Comparison of ENCODE assay signal across 21 mouse cellular contexts in the genomic region with DNA sequence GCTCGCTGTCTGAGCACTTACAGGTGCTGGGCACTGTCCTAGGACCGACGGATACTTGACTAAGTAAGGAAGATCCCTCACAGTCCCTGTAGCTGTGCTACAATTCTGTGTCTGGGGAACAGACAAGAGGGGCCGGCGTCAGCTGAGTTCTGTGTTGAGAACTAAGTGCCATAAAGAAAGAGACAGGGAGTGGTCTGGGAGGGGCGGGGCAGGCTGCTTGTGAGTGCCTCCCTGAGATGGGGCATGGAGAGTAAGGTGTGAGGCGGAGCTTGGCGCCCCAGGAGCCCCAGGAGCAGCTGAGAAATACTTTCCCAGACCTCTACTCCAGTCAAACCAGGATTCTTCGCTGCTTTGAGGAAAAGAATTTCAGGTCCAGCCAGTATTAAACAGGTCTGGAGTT.
DNase-seq lines count a peak whose midpoint lies in the region; ATAC-seq and TF ChIP-seq lines count a peak whose summit lies in the region.
"Had no signal": no experiment of that assay in that cellular context is flagged by ENCODE, and none has a peak within 500 bp of the region (broad histone marks: within the 10 kb centered on the region; RNA-seq: fewer than 3 reads in every experiment).

No protein-coding gene starts in this region.

- H3K36me3 ChIP-seq in embryonic facial prominence, embryonic 11.5 days (replicated peaks; ENCODE audit: control insufficient read depth, insufficient read depth, low read depth, low read length) = no peaks in the 10 kb centered on the region
- H3K36me3 ChIP-seq in embryonic facial prominence, embryonic 10.5 days (replicated peaks) = no peaks in the 10 kb centered on the region
- H3K36me3 ChIP-seq in lung, embryonic 16.5 days (ENCODE audit: control insufficient read depth, insufficient read depth, low read length) = no peaks in the 10 kb centered on the region
- no peaks in the 10 kb centered on the region for H3K36me3 ChIP-seq in liver, embryonic 11.5 days (ENCODE audit: control insufficient read depth, insufficient read depth, low read length)
- H3K36me3 ChIP-seq: heart, embryonic 12.5 days; hindbrain, embryonic 10.5 days; lung, embryonic 15.5 days; midbrain, embryonic 10.5 days had no signal

- H3K9me3 ChIP-seq in embryonic facial prominence, embryonic 11.5 days (replicated peaks; ENCODE audit: control insufficient read depth, low read length) = no peaks in the 10 kb centered on the region
- no peaks in the 10 kb centered on the region for H3K9me3 ChIP-seq in embryonic facial prominence, embryonic 10.5 days
- no peaks in the 10 kb centered on the region for H3K9me3 ChIP-seq in lung, embryonic 16.5 days (ENCODE audit: control insufficient read depth, low read length)
- H3K9me3 ChIP-seq in liver, embryonic 11.5 days (ENCODE audit: control insufficient read depth, low read length) = peaks cover 4% of the 10 kb centered on the region; the same call in 1 of the 2 replicates
- H3K9me3 ChIP-seq: hindbrain, embryonic 10.5 days; lung, embryonic 15.5 days; midbrain, embryonic 10.5 days had no signal

- no peaks in the 10 kb centered on the region for H3K27me3 ChIP-seq in embryonic facial prominence, embryonic 11.5 days (ENCODE audit: control insufficient read depth, insufficient read depth, low read length)
- H3K27me3 ChIP-seq in embryonic facial prominence, embryonic 10.5 days (replicated peaks; ENCODE audit: low read depth, poor library complexity, severe bottlenecking) = no peaks in the 10 kb centered on the region
- H3K27me3 ChIP-seq in lung, embryonic 16.5 days (ENCODE audit: control insufficient read depth, insufficient read depth, low read depth, low read length) = no peaks in the 10 kb centered on the region
- H3K27me3 ChIP-seq in liver, embryonic 11.5 days (replicated peaks; ENCODE audit: control insufficient read depth, insufficient read depth, low read length) = no peaks in the 10 kb centered on the region
- H3K27me3 ChIP-seq: heart, embryonic 12.5 days; lung, embryonic 15.5 days had no signal

- H3K9ac ChIP-seq in embryonic facial prominence, embryonic 11.5 days (replicated peaks; ENCODE audit: low read length) = no peak overlapping the region
- no peak overlapping the region for H3K9ac ChIP-seq in lung, embryonic 16.5 days (ENCODE audit: low read length)
- H3K9ac ChIP-seq in liver, embryonic 11.5 days (ENCODE audit: low read depth, low read length) = no peak overlapping the region
- H3K9ac ChIP-seq: forebrain, postnatal 0 days; heart, embryonic 12.5 days; lung, embryonic 15.5 days had no signal

- TF ChIP-seq CTCF in lung, adult 2 months (IDR thresholded peaks at IDR 0.05; ENCODE audit: insufficient read depth, low read length) = no peak

- no peak overlapping the region for H3K4me2 ChIP-seq in embryonic facial prominence, embryonic 11.5 days (ENCODE audit: low read depth, low read length)
- no peak overlapping the region for H3K4me2 ChIP-seq in lung, embryonic 16.5 days (ENCODE audit: low read depth, low read length)
- 0 out of 2 replicates have a peak overlapping the region, but pooled peaks have one; percentile 24 for H3K4me2 ChIP-seq in liver, embryonic 11.5 days
- H3K4me2 ChIP-seq: heart, embryonic 12.5 days; lung, embryonic 15.5 days had no signal

- WGBS in embryonic facial prominence, embryonic 11.5 days = 22% methylated on average over 9 of the region's 9 CpGs
- 26% methylated on average over 9 of the region's 9 CpGs for WGBS in embryonic facial prominence, embryonic 10.5 days
- 22% methylated on average over 9 of the region's 9 CpGs for WGBS in lung, embryonic 16.5 days
- 52% methylated on average over 9 of the region's 9 CpGs for whole genome bisulfite sequencing in lung, adult 2 months
- WGBS in liver, embryonic 11.5 days = 36% methylated on average over 9 of the region's 9 CpGs

- DNase-seq in embryonic facial prominence, embryonic 11.5 days (ENCODE audit: low spot score) = peak; percentile 14
- no peak for DNase-seq in embryonic facial prominence, embryonic 10.5 days (ENCODE audit: low spot score)
- no peak for DNase-seq in lung, adult 2 months
- no peak for DNase-seq in liver, embryonic 11.5 days (ENCODE audit: low spot score)
- no peak for DNase-seq in layer of hippocampus, postnatal 25 days (ENCODE audit: extremely low spot score in 1 of 2, low spot score in 1 of 2)
- no peak for DNase-seq in kidney, postnatal 25 days
- DNase-seq: adrenal gland, postnatal 14 days; cerebellum, adult 8-10 months; cerebellum, postnatal 36 days; forebrain, postnatal 0 days; gastrocnemius, postnatal 14 days; heart, adult 11 months; heart, postnatal 10 days; kidney, adult 18-20 months had no signal

- no peak overlapping the region for H3K27ac ChIP-seq in embryonic facial prominence, embryonic 11.5 days (replicated peaks; ENCODE audit: low read depth, low read length)
- no peak overlapping the region for H3K27ac ChIP-seq in embryonic facial prominence, embryonic 10.5 days (replicated peaks)
- H3K27ac ChIP-seq in lung, embryonic 16.5 days (ENCODE audit: low read length) = no peak overlapping the region
- H3K27ac ChIP-seq in liver, embryonic 11.5 days (ENCODE audit: low read depth, low read length) = no peak overlapping the region
- H3K27ac ChIP-seq: hindbrain, embryonic 10.5 days; lung, embryonic 15.5 days; midbrain, embryonic 10.5 days had no signal

- no peak overlapping the region for H3K4me3 ChIP-seq in embryonic facial prominence, embryonic 11.5 days (ENCODE audit: low read depth, low read length)
- no peak overlapping the region for H3K4me3 ChIP-seq in embryonic facial prominence, embryonic 10.5 days
- no peak overlapping the region for H3K4me3 ChIP-seq in lung, embryonic 16.5 days (ENCODE audit: low read length)
- H3K4me3 ChIP-seq in lung, adult 2 months (replicated peaks; ENCODE audit: extremely low read depth, low read depth, low read length) = no peak overlapping the region
- H3K4me3 ChIP-seq in liver, embryonic 11.5 days (ENCODE audit: low read depth, low read length) = no peak overlapping the region
- H3K4me3 ChIP-seq: heart, embryonic 12.5 days; hindbrain, embryonic 10.5 days; lung, embryonic 15.5 days; midbrain, embryonic 10.5 days had no signal

- ATAC-seq in embryonic facial prominence, embryonic 11.5 days (replicated peaks; ENCODE audit: insufficient number of reproducible peaks, low FRiP score, low TSS enrichment, low read depth) = no peak
- ATAC-seq in lung, embryonic 16.5 days (ENCODE audit: low read depth) = peak; percentile 36; the same call in 1 of the 2 replicates
- peak; percentile 67 for ATAC-seq in liver, embryonic 11.5 days (replicated peaks; ENCODE audit: low FRiP score)
- ATAC-seq in megakaryocyte-erythroid progenitor cell, adult 5-6 weeks (replicated peaks; ENCODE audit: low FRiP score, low TSS enrichment, poor library complexity, severe bottlenecking) = peak; percentile 45; the same call in 1 of the 2 replicates
- ATAC-seq: forebrain, postnatal 0 days; hindbrain, embryonic 16.5 days had no signal

- no peaks in the 10 kb centered on the region; the same call in 1 of the 2 replicates for H3K4me1 ChIP-seq in embryonic facial prominence, embryonic 11.5 days (ENCODE audit: control insufficient read depth, insufficient read depth, low read length)
- H3K4me1 ChIP-seq in embryonic facial prominence, embryonic 10.5 days = peaks cover 29% of the 10 kb centered on the region
- H3K4me1 ChIP-seq in lung, embryonic 16.5 days (replicated peaks; ENCODE audit: control insufficient read depth, insufficient read depth, low read length) = peaks cover 15% of the 10 kb centered on the region; the same call in 1 of the 2 replicates
- no peaks in the 10 kb centered on the region; the same call in 1 of the 2 replicates for H3K4me1 ChIP-seq in lung, adult 2 months (ENCODE audit: control insufficient read depth, insufficient read depth, low read length)
- H3K4me1 ChIP-seq in liver, embryonic 11.5 days (replicated peaks; ENCODE audit: control insufficient read depth, insufficient read depth, low read length) = peaks cover 16% of the 10 kb centered on the region

- no peak for TF ChIP-seq POLR2A in lung, adult 2 months (IDR thresholded peaks at IDR 0.05; ENCODE audit: borderline replicate concordance, extremely low read depth, low read depth, low read length)
